Mouse (Mus musculus): ENCODE measurements around the gene Aldh5a1.
"Not testable (repeated sequence)": the region's sequence is repeated elsewhere in the genome, so short reads cannot be mapped to it uniquely, and the experiment has no call there.

The Aldh5a1 gene

DNA sequence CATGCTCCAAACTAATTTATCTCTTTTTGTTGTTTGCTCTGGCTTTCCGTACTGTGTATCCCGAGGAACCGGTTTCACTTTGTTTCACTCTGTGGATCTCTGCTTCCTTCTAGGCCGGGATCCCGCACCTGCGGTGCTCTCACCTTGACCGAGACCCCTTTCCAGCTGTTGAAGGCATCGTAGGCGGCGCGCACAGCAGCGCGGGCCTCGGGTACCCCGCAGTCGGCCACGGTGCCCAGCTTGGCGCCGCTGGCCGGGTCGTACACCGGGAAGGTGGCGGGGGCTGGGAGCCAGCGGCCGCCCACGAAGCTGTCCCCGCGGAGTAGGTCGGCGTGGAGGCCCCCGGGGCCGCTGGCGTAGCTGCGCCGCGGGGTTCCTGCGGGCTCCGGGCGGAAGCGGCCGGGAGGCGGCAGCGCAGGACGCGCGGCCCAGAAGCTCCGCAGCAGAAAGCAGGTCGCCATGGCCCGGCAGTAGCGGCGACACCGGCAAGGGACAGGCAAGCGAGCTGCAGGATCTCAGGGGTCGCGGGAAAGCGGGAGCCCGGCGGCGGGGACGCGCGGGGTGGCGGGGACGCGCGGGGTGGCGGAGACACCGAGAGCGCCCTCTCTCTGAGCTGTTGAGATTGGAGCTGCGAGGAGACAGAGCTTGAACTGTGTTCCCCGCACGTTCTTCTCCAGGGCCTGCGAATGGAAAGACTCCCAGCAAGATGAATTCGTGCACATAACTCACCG, at the start of gene Aldh5a1:
Gene Aldh5a1, minus strand, starts transcription at position 554 of the 731 bp plus-strand sequence.
- peak; percentile 21 to 59 for DNase-seq

DNA sequence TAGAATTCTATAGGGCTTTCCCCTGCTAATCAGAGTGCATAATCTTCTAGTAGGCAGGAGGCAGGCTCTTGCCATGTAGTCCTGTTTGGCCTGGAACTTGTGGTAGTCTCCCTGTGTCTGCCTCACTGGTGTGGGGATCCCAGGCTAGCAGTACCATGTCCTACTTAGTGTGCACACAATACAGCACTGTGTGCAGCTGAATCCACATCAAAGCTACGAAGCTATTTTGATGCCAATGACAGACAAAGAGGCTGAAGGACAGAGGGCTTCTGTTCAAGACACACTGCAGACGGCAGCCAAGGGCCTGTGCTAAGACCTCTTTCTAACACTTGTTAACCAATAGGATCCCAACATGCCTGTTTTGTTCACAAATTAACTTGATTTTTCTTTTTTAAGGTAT, 48.0 kb upstream of the Aldh5a1 start:
- DNase-seq = no peak

DNA sequence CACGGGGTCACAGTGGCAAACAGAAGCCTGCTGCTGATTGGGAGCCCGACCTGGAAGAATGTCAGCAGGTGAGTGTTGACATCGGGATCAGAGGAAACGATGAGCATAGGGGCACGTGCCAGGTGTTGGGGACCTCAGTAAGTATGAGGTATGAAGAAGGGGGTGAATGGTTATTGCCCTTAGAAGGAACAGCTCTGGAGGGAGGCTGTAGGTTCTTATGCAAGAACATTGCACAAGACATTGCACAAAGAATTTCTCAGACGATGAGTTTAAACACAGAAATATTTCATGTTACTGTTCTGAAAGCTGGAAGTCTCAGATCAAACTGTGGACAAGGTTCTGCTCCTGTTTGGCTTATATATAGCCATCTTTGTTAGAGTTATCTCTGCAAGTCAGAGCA, 43.6 kb upstream of the Aldh5a1 start:
- no peak for DNase-seq

DNA sequence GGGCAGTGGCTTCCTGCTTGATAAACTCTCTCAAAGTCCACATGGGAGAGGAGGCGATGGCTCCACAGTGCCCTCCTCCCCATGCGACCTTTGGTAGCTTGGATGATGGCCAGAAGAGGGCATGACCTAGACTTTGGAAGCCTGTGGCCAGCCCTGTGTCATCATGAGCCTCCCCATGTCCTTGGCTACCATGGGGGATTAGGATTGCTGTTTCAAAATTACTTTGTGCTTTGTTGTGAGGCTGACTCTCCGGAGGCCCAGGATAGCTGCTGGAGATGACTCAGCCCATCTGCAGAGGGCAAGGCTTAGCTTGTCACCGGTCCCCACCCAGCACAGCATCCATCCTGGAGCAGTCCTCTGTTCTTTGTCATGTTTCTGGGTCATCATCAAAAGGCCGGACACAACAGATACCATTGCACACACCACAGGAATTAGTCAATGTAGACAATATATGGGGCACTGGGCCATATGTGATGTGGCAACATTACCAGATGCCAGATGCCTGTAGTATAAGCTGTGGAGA, 40.4 kb upstream of the Aldh5a1 start:
- DNase-seq = no peak

DNA sequence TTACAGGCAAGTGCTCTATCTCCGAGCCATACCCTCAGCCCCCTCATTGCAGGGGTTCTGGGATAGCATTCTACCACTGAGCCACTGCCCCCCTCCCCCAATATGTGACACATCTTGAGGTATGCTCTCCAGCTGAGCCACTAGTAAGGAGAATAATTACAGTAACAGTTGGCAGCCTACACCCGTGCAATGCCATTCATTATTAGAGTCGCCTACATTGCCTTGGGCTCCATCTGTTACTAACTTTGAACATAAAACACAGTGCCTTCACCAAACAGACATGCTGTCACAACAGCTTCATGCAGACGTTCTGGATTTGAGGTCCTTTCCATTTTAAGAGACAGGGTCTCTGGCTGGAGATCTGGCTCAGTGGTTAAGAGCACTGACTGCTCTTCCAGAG, 38.9 kb upstream of the Aldh5a1 start:
- DNase-seq = no peak

DNA sequence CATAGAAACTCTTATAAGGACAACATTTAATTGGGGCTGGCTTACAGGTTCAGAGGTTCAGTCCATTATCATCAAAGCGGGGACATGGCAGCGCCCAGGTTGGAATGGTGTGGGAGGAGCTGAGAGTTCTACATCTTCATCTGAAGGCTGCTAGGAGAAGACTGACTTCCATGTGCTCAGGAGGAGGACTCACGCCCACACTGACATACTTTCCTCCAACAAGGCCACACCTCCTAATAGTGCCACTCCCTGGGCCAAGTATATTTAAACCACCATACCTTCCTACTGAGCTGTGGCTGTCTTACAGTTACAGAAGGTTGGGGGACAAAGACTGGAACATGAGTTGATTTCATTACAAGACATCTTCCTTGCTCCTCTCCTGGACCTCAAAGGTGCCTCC, 34.3 kb upstream of the Aldh5a1 start:
- not testable (repeated sequence) for DNase-seq

DNA sequence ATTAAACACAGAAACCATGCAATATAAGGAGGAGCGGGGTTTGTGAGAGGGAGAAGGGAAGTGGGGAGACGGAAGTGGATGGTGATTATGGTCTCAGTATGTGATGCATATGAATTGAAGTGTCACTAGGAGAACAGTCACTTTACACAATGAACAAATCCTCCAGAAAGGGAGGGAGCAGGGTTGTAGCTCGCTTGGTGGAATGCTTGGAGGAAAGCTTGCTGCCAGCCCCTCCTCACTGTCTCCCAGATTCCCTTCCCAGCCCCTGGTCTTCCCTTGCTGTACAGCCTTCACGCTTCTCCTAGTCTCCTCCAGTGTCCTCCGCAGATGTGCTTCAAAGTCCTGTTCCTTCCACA, 28.4 kb upstream of the Aldh5a1 start:
- DNase-seq = no peak

DNA sequence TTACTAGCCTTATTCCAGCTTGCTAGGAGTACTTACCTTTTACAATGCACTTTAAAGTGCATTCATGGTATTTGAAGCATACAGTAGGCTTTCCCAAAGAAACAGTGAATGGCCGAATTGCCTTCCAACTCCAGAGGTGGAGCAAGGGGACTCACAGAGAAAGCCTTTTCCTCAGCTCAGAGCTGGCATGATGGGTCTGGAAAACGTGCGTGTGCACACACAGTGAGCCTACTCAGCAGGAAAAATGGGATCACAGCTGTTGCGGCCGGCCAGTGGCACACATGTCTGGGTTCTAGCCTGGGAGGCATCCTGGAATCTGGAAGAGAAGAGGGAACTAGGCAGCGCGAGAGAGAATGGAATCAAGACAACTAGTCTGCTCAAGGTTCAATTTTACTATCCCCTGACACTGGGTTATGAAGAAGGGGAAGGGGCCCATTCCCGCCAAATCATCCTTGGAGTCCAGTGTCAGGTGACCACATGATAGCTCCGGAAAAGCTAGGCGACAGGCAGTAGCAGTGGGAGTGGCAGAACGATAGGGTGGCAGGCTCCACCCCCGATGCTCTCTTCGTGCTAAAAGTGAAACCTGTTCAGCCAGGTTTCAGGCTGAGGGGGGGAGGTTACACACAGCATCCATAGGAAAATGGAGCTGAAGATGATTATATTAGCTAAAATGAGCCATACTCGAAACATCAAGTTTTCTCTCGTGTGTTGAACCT, 27.8 kb upstream of the Aldh5a1 start:
- peak in 1 of 2 experiments; percentile 9 for DNase-seq

DNA sequence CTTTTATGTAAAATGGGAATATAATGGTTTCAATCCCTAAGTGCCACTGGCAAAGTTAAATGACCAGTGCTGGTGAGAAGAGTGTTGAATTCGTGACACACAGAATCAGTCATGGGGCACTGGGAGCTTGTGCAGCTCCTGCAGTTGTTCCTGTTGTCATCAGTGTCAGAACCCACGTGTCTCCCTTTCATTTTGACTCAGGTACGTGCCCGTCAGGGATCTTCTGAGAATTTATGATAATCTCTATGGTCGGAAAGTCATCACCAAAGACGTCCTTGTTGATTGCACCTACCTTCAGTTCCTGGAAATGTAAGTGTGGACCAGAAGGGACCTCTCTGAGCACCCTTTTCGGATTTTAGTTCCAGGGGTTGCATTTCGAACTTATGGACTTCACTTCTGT, 24.7 kb upstream of the Aldh5a1 start:
- DNase-seq = no peak

DNA sequence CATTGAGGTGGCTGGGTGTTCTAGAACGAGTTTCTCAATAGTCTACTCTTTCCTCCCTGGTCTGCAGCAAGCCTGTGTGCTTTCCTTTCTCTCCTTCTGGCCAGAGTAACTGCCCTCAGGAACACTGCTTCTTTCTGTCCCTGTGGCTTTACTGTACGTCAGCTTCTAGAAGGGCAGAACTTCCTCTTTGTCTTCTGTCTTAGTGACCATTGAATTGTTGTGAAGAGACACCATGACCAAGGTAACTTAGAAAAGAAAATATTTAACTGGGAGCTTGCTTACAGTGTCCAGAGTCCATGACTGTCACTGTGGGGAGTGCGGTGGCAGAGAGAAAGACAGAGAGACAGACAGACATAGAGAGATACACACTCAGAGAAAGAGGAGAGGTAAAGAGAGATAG, 22.6 kb upstream of the Aldh5a1 start:
- DNase-seq = no peak

DNA sequence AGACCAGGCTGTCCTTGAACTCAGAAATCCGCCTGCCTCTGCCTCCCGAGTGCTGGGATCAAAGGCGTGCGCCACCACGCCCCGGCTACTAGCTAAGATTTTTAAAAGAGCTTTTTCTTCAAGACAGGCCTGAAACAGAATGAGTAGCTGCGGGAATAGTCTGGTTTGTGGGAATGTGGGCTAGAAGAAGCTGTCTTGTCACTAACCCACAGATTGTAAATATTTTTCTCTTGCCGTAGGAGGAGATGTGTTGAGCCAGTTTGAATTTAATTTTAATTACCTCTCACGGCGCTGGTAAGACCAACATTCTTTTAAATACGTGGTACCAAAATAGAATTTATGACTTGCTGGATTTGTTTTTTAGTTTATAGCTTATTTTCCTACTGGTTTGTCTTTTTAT, 21.2 kb upstream of the Aldh5a1 start:
- no peak for DNase-seq

DNA sequence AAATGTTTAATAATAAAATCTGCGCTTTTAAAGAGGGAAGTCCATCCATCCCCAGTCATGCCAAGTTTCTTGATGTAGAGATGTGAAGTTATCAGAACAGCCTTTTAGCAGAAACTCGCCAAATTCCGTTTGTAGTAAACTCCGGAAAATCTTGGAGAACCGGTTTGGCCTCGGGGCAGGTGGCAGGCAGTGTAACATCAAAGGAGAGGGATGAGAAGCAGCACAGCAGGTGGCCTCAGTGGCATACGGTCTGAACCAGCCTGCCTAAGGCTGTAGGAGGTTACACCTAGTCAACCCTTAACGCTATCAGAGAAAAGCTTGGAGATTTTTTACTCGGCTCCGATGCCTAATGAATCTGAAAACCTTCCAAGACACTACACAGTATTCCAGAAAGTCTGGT, 18.0 kb upstream of the Aldh5a1 start:
- no peak for DNase-seq

DNA sequence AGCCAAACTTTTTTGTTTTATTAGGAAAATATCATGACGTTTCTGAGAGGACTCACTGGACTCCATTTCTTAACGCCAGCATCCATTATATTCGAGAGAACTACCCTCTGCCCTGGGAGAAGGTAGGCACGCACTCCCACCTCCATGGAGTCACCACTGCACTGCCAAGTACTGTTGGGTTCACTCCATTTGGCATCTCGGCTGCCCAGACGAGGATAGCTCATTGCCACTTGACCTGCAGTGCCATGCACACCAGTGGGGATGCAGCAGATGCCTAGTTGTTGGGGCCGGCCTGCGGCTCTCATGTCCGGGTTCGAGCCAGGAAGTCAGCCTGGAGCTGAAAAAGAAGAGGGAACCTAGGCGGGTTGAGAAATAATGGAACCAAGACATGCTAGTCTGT, 17.6 kb upstream of the Aldh5a1 start:
- DNase-seq = no peak

DNA sequence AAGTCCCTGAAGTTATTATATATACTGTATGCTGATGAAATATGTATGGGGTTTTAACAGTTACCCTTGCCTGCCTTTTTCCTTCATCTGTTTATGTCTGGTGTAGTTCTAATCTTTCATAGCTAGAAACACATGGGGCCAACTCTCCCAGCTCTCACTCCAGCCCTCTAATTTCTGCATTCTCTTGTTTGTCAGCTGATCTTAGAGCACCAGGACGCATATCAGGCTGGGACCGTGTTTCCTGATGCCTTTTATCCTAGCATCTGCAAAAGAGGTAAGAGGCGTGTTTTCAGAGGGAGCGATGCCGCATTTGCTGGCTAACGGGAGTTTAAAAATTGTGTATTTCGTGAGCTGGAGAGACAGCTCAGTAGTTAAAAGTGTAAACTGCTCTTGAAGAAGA, 15.2 kb upstream of the Aldh5a1 start:
- no peak for DNase-seq

DNA sequence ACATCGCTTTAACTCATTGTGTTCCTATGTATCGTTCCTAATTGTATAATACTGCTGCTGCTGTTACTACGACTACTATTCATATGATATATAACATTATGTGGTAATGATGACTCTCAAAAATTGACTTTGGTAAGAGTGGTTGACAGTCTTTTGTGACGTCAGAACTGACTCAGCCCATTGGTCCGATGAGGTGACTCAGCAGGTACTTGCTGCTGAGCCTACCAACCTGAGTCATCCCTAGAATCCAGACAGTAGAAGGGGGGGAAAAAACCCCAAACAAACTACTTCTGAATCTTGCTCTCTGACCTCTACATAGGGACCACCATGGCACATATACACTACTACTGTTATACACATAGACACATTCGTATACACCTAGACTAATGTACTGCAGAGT, 11.4 kb upstream of the Aldh5a1 start:
- DNase-seq = no peak

DNA sequence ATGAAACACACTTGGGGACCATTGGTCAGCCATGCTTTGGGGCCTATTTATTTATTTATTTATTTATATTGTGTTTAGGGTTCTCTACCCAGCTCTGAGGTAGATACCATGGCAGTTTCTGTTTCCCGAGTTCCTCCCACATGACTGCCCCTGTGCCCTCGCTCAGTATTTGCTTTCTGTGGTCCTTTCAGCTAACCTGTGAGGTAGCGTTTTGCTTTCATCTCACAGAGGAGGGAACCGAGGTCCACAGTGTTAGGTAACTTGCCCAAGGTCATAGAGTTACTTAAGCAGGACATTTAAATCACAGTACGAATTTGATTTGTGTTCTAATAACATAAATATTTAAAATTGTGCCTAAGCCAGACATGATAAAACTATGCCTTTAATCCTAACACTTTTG, 9.7 kb upstream of the Aldh5a1 start:
- no peak for DNase-seq

DNA sequence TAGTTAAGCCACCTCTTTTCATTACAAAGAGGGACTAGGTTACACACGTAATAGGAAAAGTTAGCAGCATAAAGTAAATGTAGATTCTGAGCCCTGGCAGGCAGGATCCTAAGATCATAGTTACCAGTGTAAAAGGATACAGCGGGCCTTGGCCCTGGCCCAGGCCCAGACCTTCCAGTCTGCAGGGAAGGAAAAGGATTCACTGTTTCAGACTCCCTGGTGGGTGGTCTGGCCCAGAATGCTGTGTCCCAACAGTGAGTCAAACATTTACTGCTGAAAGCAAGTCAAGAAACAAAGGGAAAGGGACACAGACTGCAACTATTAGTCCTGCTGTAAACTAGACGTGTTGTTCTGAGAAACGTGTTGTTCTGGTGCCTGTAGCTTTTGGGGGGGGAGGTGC, 8.1 kb upstream of the Aldh5a1 start:
- no peak for DNase-seq

DNA sequence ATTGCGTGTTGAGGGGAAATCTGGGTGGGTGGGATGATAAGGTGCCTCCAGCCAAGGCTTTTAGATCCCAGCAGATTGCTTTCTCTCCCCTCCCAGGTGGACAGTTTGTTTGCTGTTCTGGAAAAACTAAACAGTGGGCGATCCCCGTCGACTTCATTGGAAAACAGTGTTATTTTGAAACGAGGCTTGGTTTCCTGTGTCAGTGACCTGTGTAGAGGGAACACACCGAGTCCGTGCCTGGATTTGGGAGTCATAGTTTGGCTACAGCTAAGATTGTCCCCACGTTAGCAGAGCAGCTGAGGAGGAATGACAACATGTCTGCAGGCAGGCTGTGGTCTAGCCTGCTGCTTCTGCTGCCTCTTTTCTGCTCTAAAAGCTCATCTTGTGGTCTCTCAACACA, 5.8 kb upstream of the Aldh5a1 start:
- DNase-seq = no peak

DNA sequence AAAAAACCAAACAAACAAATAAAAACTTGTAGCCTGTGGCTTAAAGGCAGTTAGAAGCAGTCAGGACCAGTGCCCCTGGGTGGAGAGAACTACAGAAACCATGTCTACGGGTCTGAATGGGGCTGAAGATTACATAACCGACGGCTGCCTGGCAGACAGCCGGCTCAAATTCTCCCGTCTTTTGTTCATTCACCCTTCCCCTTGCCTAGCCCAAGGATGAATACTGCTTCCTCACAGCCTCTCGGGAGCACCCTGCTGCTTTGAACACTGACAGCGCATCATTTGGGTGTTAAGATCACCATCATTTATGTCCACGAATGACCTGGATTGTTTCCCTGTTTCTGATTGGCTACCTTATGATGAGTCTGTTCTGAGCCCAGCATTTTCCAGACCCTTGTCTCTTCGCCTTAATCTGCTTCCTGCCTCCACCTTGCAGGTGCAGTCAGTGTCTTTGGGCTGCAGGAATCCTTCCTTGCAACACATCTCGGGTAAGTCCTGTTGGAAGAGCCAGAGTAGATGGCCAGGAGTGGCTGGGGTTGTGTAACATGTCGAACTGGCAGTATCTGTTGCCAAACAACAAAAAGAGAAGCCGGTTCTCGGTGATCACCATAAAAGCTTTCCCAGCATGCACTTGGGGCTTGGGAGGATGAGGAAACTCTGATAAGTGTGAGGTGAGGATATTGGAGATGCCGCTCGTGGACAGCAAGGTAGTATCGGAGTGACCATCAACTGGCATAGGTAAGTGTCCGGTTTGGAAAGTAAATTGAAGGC, 5.2 kb upstream of the Aldh5a1 start, which contains the start of gene Gpld1:
Gene Gpld1, plus strand, starts transcription at position 641 of the 771 bp plus-strand sequence.
- no peak for DNase-seq

DNA sequence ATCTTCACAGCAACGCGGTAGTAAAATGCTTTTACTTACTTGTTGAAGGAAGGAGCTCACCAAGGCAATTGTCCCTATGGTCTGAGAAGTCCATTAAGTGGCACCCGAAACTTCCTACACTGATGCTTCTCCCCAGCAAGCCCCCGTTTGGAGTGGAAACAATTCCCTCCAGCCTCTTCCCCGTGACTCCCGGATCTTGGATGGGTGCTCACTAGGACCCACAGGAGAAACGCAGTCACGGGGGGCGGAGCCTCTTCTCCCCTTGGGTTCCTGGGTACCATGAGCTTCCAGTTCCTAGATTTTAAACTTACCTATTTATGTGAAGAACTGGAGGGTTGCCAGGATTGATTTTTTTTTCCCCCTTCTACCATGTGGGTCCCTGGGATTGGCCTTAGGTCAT, 2.0 kb upstream of the Aldh5a1 start:
- DNase-seq = no peak

DNA sequence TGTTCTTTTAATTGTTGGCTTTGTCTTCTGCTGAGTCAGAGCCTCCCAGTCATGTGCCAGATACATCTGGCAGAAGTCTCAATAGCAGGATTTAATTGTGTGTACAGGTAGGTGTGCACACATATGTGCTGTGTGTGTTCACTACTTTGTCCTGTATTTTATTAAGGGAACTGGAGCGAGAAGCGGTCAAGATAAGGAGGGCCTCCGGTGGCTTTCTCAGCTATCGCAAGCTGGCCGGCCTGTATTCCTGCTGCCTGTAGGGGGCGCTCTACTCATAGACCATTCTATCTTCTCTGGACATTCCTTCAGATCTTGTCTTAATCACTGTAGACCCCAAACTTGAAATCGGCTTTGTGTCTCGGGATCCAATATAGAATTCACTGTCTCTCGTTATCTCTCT, 1.2 kb upstream of the Aldh5a1 start:
- peak; percentile 10 to 67 for DNase-seq

DNA sequence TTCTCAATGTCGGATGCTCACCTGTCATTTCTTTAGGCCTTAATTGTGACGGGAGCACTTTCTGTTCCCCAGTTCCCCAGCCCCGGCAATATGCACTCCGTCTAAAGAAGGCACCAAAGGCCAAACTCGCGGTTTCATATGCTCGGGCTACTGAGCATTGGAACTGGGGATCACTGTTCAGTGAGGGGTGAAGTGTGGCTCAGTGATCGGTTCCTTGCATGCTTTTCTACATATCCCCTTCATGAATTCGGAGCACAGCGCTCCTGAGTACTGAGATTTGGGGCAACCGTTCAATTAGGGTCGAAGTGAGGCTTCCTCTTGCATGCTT, 342 bp upstream of the Aldh5a1 start:
- no peak for DNase-seq

DNA sequence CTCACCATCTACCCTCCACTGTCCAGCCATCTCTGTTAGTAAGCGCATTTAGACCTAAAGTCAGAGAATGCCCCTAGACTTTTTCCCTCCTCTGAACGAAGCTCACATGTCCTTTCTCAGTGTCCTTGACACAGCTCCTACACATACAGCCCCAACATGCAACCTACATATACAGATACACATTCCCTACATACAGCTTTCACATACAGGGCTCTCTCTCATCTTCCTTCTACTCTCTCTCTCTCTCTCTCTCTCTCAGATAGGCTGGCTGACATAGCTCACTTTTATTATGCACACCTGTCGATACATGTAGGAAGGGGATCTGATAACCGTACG, 721 bp downstream of the Aldh5a1 start:
- DNase-seq = no peak

DNA sequence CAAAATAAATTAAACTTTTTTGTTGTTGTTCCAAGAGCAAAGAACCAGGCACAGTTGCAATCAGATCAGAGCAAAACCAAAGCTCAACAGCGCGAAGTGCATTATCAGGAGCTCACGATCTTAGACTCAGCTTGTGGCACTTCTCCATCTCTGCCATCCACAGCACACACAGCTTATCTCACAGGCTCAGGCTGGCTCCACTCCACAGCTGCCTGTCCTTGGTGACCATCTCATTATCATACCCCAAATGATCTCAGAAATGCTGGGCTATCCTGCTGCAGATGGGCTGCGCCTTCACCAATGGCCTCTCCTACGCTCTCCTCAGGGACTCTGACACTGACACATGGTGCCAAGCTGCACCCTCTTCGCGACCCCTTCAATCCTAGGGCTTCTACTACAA, 4.3 kb downstream of the Aldh5a1 start:
- DNase-seq = no peak

All from spleen, adult 18-20 months (tissue).